Mouse (Mus musculus) embryonic facial prominence, embryonic 14.5 days (tissue): ENCODE data around the gene Frem2. TPM values are rescaled to one million over a fixed set of nuclear protein-coding genes. Genes with fewer than 3 reads are reported as not detected.

Experiments
- ATAC-seq: fragments of 200-750 bp; cut with Nextera tagmentation; 2 replicates; pipeline ENCODE4 v1.8.0; 2017; ENCODE audit warnings: low read depth, moderate number of reproducible peaks, moderate TSS enrichment
- DNase-seq: peaks from one replicate; pipeline ENCODE4 v3.0.0-alpha.2; 2015; ENCODE audit warnings: low spot score
- H3K27ac ChIP-seq: fragments of 300-500 bp; sonication (generic); replicated peaks from 2 replicates; pipeline ENCODE4 v1.5.1; 2014; ENCODE audit warnings: low read depth, mild to moderate bottlenecking, low read length, moderate library complexity
- H3K27me3 ChIP-seq: fragments of 300-500 bp; sonication (generic); replicated peaks from 2 replicates; pipeline ENCODE4 v1.6.1; 2014; ENCODE audit warnings: low read length; ENCODE audit not compliant: control insufficient read depth, insufficient read depth
- H3K36me3 ChIP-seq: fragments of 300-500 bp; sonication (generic); 2 replicates; pipeline ENCODE4 v1.6.1; 2014; ENCODE audit warnings: low read length, mixed read lengths; ENCODE audit not compliant: control insufficient read depth, insufficient read depth
- H3K4me1 ChIP-seq: fragments of 300-500 bp; sonication (generic); 2 replicates; pipeline ENCODE4 v1.6.1; 2014; ENCODE audit warnings: antibody characterized with exemption, low read length; ENCODE audit not compliant: control insufficient read depth, insufficient read depth
- H3K4me2 ChIP-seq: fragments of 300-500 bp; sonication (generic); 2 replicates; pipeline ENCODE4 v1.6.1; 2014; ENCODE audit warnings: low read depth, mild to moderate bottlenecking, low read length, moderate library complexity, mixed read lengths
- H3K4me3 ChIP-seq: fragments of 300-500 bp; sonication (generic); 2 replicates; pipeline ENCODE4 v1.5.1; 2014; ENCODE audit warnings: low read depth, mild to moderate bottlenecking, low read length
- H3K9ac ChIP-seq: fragments of 300-500 bp; sonication (generic); 2 replicates; pipeline ENCODE4 v1.6.1; 2014; ENCODE audit warnings: low read depth, mild to moderate bottlenecking, low read length, moderate library complexity, mixed read lengths
- H3K9me3 ChIP-seq: fragments of 300-500 bp; sonication (generic); 2 replicates; pipeline ENCODE4 v1.6.1; 2016; ENCODE audit warnings: low read length; ENCODE audit not compliant: control insufficient read depth
- WGBS: fragments of 180-500 bp; shearing (Covaris S2); extraction: QIAGEN DNeasy Blood & Tissue Kit; methylation state at CpG from one replicate; pipeline ENCODE4 v1.1.7; 2014; 5-methylcytosine and 5-hydroxymethylcytosine counted together
- polyA plus RNA-seq: library from polyadenylated mRNA; unstranded; fragments of >200 nt; fragmentation: Nextera tagmentation; extraction: Ambion mirVana; gene quantifications from 2 replicates; pipeline ENCODE4 v1.2.1, GENCODE M21; 2014

The Frem2 gene
- polyA plus RNA-seq, 1 experiment from 2014 or later, result 10.6 TPM

DNA sequence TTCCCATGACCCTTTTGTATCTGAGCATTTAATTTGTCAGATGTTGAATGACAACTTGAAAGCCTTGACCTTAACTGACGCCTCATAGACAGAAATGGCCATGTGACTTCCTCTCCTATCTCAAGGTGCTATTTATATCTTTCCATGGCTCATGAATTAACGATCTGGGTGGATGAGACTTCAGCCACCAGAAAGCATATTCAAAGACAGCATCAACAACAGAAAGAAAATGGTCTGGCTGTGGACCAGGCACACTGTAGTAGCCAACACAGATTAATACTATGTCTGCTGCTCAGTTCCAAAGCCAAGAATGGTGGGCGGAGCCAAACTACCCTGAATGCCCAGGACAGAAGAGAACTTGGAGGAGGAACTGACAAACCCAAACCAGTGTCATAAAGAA is 21.2 kb downstream of the Frem2 start:
- no peak overlapping the region for H3K4me2 ChIP-seq
- no peaks in the 10 kb centered on the region for H3K27me3 ChIP-seq
- H3K9me3 ChIP-seq, result no peaks in the 10 kb centered on the region
- H3K9ac ChIP-seq, result no peak overlapping the region
- DNase-seq (no peak), ATAC-seq (no peak)
- no peak overlapping the region for H3K4me3 ChIP-seq
- H3K27ac ChIP-seq, result no peak overlapping the region
- 64% methylated on average over 3 of the region's 3 CpGs for WGBS
- no peaks in the 10 kb centered on the region for H3K4me1 ChIP-seq
- no peaks in the 10 kb centered on the region for H3K36me3 ChIP-seq

DNA sequence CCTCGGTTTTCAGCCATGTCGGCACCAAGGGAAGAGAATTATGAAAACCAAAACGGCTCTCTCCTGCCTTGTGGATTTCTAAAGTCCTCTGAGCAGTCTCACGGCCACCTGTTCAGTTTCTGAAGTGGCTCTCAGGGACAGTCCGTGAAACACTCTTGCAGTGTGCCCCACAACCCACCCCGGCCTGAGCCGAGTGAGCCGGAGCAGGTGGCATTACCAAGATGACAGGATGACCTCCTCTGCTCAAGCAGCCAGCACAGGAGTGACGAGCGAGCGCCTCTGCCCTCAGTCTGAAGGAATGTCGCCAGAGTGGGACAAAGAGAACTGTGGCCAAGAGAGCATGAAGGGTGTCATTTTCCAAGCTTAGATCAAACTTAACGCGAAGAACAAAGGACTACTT is 26.0 kb downstream of the Frem2 start:
- WGBS, result 67% methylated on average over 14 of the region's 14 CpGs
- Histone ChIP-seq H3K27me3 (no peaks in the 10 kb centered on the region), H3K9me3 (no peaks in the 10 kb centered on the region), H3K4me1 (no peaks in the 10 kb centered on the region), H3K36me3 (no peaks in the 10 kb centered on the region), H3K9ac (no peak overlapping the region), H3K4me2 (no peak overlapping the region), H3K27ac (no peak overlapping the region), H3K4me3 (no peak overlapping the region)
- ATAC-seq (peak; percentile 71), DNase-seq (peak; percentile 30)

DNA sequence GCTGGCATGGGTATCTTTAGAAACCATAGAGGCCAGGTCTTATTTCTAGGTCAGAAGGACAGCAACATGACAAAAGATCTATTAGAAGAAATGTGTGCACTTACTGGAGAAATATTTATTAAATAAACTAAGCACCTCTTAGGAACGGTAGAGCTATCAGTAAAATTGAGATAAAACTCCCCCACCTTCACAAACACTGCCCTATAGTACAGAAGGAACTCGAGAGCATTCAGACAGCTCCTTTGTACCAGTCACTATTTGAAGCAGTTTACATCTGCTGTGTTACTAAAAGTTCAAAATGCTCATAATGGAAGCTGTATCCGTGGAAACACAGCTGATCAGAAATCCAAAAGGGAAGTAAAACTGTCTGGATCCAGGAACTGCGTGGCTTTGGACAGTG is 26.5 kb downstream of the Frem2 start:
- no peaks in the 10 kb centered on the region for H3K27me3 ChIP-seq
- H3K4me2 ChIP-seq, result no peak overlapping the region
- H3K4me1 ChIP-seq, result no peaks in the 10 kb centered on the region
- WGBS, result 70% methylated on average over 4 of the region's 4 CpGs
- DNase-seq (no peak), ATAC-seq (0 out of 2 replicates have a peak, but pooled peaks have one; percentile 9)
- H3K9ac ChIP-seq, result no peak overlapping the region
- no peak overlapping the region for H3K4me3 ChIP-seq
- no peak overlapping the region for H3K27ac ChIP-seq
- no peaks in the 10 kb centered on the region for H3K9me3 ChIP-seq
- H3K36me3 ChIP-seq, result no peaks in the 10 kb centered on the region

- H3K9ac ChIP-seq, result no peak overlapping the region
- DNase-seq (no peak), ATAC-seq (no peak)
- H3K4me1 ChIP-seq, result no peaks in the 10 kb centered on the region
- no peaks in the 10 kb centered on the region for H3K27me3 ChIP-seq
- no peaks in the 10 kb centered on the region for H3K36me3 ChIP-seq
- no peak overlapping the region for H3K4me2 ChIP-seq
- WGBS, result 87% methylated on average over 5 of the region's 5 CpGs
- no peaks in the 10 kb centered on the region for H3K9me3 ChIP-seq
- no peak overlapping the region for H3K4me3 ChIP-seq
- no peak overlapping the region for H3K27ac ChIP-seq
Observed at GRCm38 (mm10) chr3:53629966-53630365, 27.2 kb downstream of the Frem2 start.

DNA sequence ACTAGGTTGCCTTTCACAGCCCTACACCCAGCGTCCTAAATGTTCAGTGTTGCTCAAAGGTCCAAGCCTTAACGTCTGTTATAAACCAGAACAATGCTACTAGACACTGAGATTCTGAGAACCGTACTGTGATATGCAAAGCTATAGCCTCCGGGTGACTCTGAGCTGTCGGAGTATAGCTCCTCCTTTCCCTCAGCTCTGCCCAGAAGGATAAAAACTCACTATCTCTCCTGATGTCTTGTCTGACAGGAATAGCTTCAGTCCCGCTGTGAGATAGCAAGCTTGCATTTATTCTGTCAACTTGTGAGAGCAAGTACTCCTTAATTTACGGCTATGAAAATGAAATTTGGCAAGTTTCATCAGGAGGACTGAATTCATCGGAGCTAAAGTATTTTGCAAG is 33.9 kb downstream of the Frem2 start:
- ATAC-seq (no peak), DNase-seq (peak; percentile 27)
- Histone ChIP-seq H3K9ac (no peak overlapping the region), H3K27me3 (no peaks in the 10 kb centered on the region), H3K4me1 (peaks cover 4% of the 10 kb centered on the region; the same call in 1 of the 2 replicates), H3K4me3 (no peak overlapping the region), H3K27ac (no peak overlapping the region), H3K4me2 (no peak overlapping the region), H3K9me3 (no peaks in the 10 kb centered on the region), H3K36me3 (no peaks in the 10 kb centered on the region)
- 81% methylated on average over 8 of the region's 8 CpGs for WGBS

GRCm38 (mm10) chr3:53620978-53621377 is 36.2 kb downstream of the Frem2 start:
- H3K4me2 ChIP-seq, result no peak overlapping the region
- DNase-seq, result peak; percentile 52
- no peaks in the 10 kb centered on the region for H3K9me3 ChIP-seq
- peak; percentile 78 for ATAC-seq
- no peaks in the 10 kb centered on the region for H3K27me3 ChIP-seq
- H3K36me3 ChIP-seq, result no peaks in the 10 kb centered on the region
- H3K27ac ChIP-seq, result no peak overlapping the region
- no peak overlapping the region for H3K9ac ChIP-seq
- peaks cover 4% of the 10 kb centered on the region; the same call in 1 of the 2 replicates for H3K4me1 ChIP-seq
- H3K4me3 ChIP-seq, result no peak overlapping the region
- WGBS, result 64% methylated on average over 3 of the region's 3 CpGs

- Histone ChIP-seq H3K4me3 (no peak overlapping the region), H3K4me2 (no peak overlapping the region), H3K27me3 (no peaks in the 10 kb centered on the region), H3K9ac (no peak overlapping the region), H3K27ac (no peak overlapping the region), H3K4me1 (peaks cover 4% of the 10 kb centered on the region; the same call in 1 of the 2 replicates), H3K9me3 (no peaks in the 10 kb centered on the region), H3K36me3 (no peaks in the 10 kb centered on the region)
- peak; percentile 24 for DNase-seq
- WGBS, result 70% methylated on average over 8 of the region's 8 CpGs
- ATAC-seq, result no peak
Observed at GRCm38 (mm10) chr3:53620355-53620754, 36.8 kb downstream of the Frem2 start.

- Histone ChIP-seq H3K4me3 (no peak overlapping the region), H3K27ac (no peak overlapping the region), H3K4me1 (no peaks in the 10 kb centered on the region), H3K9me3 (no peaks in the 10 kb centered on the region; the same call in 1 of the 2 replicates), H3K36me3 (no peaks in the 10 kb centered on the region), H3K9ac (no peak overlapping the region), H3K4me2 (no peak overlapping the region), H3K27me3 (no peaks in the 10 kb centered on the region)
- DNase-seq (no peak), ATAC-seq (no peak)
- WGBS, result 68% methylated on average over 3 of the region's 3 CpGs
Observed at GRCm38 (mm10) chr3:53611106-53611505, 46.0 kb downstream of the Frem2 start.

- 55% methylated on average over 4 of the region's 4 CpGs for WGBS
- H3K9me3 ChIP-seq, result peaks cover 10% of the 10 kb centered on the region; the same call in 1 of the 2 replicates
- no peak overlapping the region for H3K9ac ChIP-seq
- ATAC-seq, result no peak
- H3K4me3 ChIP-seq, result no peak overlapping the region
- H3K27me3 ChIP-seq, result no peaks in the 10 kb centered on the region
- no peak overlapping the region for H3K27ac ChIP-seq
- no peak for DNase-seq
- no peaks in the 10 kb centered on the region for H3K36me3 ChIP-seq
- H3K4me1 ChIP-seq, result no peaks in the 10 kb centered on the region
- no peak overlapping the region for H3K4me2 ChIP-seq
Observed at GRCm38 (mm10) chr3:53609851-53610250, 47.3 kb downstream of the Frem2 start.
